8 mouse cellular contexts compared by ENCODE assay signal in genomic region chr16:32607562-32608343, GRCm38 (mm10). TPM values are rescaled to one million over a fixed set of nuclear protein-coding genes. Genes with fewer than 3 reads are reported as not detected.
DNase-seq lines count a peak whose midpoint lies in the region; ATAC-seq lines count a peak whose summit lies in the region.

No protein-coding gene starts in this region.

- H3K27ac ChIP-seq in neural tube, embryonic 12.5 days = no peak overlapping the region
- H3K27ac ChIP-seq in stomach, embryonic 15.5 days = peak overlapping the region; percentile 93

- H3K36me3 ChIP-seq in neural tube, embryonic 12.5 days = no peaks in the 10 kb centered on the region
- H3K36me3 ChIP-seq in stomach, embryonic 15.5 days = no peaks in the 10 kb centered on the region

- H3K9me3 ChIP-seq in neural tube, embryonic 12.5 days = no peaks in the 10 kb centered on the region
- no peaks in the 10 kb centered on the region for H3K9me3 ChIP-seq in stomach, embryonic 15.5 days

- 49% methylated on average over 7 of the region's 7 CpGs for WGBS in neural tube, embryonic 12.5 days
- WGBS in stomach, embryonic 15.5 days = 49% methylated on average over 7 of the region's 7 CpGs

- H3K9ac ChIP-seq in neural tube, embryonic 12.5 days = no peak overlapping the region
- H3K9ac ChIP-seq in stomach, embryonic 15.5 days = no peak overlapping the region

- ATAC-seq in neural tube, embryonic 12.5 days (ENCODE audit: low FRiP score, low read depth) = no peak
- no peak for ATAC-seq in stomach, embryonic 15.5 days (ENCODE audit: insufficient read depth, low FRiP score, low read depth)
- no peak for ATAC-seq in monocyte, adult 5-6 weeks (replicated peaks; ENCODE audit: insufficient number of reproducible peaks, low FRiP score, low TSS enrichment, poor library complexity, severe bottlenecking)

- no peaks in the 10 kb centered on the region for H3K27me3 ChIP-seq in neural tube, embryonic 12.5 days (replicated peaks)
- H3K27me3 ChIP-seq in stomach, embryonic 15.5 days (replicated peaks) = no peaks in the 10 kb centered on the region

- H3K4me3 ChIP-seq in neural tube, embryonic 12.5 days = no peak overlapping the region
- H3K4me3 ChIP-seq in stomach, embryonic 15.5 days (replicated peaks) = no peak overlapping the region; the same call in 1 of the 2 replicates

- peaks cover 9% of the 10 kb centered on the region for H3K4me1 ChIP-seq in neural tube, embryonic 12.5 days
- H3K4me1 ChIP-seq in stomach, embryonic 15.5 days = no peaks in the 10 kb centered on the region

- peak; percentile 9 for DNase-seq in cerebellum, adult 11-12 months
- no peak for DNase-seq in cerebellum, adult 8-10 months
- DNase-seq in neural tube, embryonic 10.5 days (ENCODE audit: extremely low spot score, low spot score) = no peak
- DNase-seq in liver = peak; percentile 25
- DNase-seq in thymus, adult 18-20 months = no peak

- peak overlapping the region; percentile 70 for H3K4me2 ChIP-seq in neural tube, embryonic 12.5 days (replicated peaks)
- peak overlapping the region; percentile 72 for H3K4me2 ChIP-seq in stomach, embryonic 15.5 days

RNA-seq across cellular contexts. Expression of gene Tfrc, which starts 1.0 kb away (rescaled TPM):
- 48.6 and 48.8 TPM in 2 replicates for polyA plus RNA-seq in neural tube, embryonic 12.5 days (2016; fragmentation: Nextera tagmentation; extraction: Ambion mirVana)
- 68.8 and 74.5 TPM in 2 replicates for polyA plus RNA-seq in stomach, embryonic 15.5 days (2015; fragmentation: Nextera tagmentation; extraction: Ambion mirVana)
- 24.5 to 52.2 TPM (median 43.5 TPM) in 3 replicates for total RNA-seq in monocyte, adult 5-6 weeks (2017)

RNA-seq across cellular contexts. Expression of gene Tnk2, which starts 35.9 kb away (rescaled TPM):
- 12.5 and 12.9 TPM in 2 replicates for polyA plus RNA-seq in neural tube, embryonic 12.5 days (2016; fragmentation: Nextera tagmentation; extraction: Ambion mirVana)
- 12.0 and 14.9 TPM in 2 replicates for polyA plus RNA-seq in stomach, embryonic 15.5 days (2015; fragmentation: Nextera tagmentation; extraction: Ambion mirVana)
- 16.2 to 63.7 TPM (median 26.3 TPM) in 3 replicates for total RNA-seq in monocyte, adult 5-6 weeks (2017)

Comparison
In these comparisons a context has a peak if more than half of its experiments do, and no peak if none do; other contexts are left out.
1. DNase-seq: peak in cerebellum, adult 11-12 months (single experiment) and liver (single experiment); none in cerebellum, adult 8-10 months (single experiment), neural tube, embryonic 10.5 days (single experiment) and thymus, adult 18-20 months (0 of 2).